Mouse (Mus musculus): ENCODE results near the gene Ski. TPM values are rescaled to one million over a fixed set of nuclear protein-coding genes. Genes with fewer than 3 reads are reported as not detected.
A peak's percentile ranks its signal among the peaks of the same experiment; 100 is the strongest.

Ski gene
- polyA plus RNA-seq, 1 experiment from 2014 or later = 34.9 TPM

DNA sequence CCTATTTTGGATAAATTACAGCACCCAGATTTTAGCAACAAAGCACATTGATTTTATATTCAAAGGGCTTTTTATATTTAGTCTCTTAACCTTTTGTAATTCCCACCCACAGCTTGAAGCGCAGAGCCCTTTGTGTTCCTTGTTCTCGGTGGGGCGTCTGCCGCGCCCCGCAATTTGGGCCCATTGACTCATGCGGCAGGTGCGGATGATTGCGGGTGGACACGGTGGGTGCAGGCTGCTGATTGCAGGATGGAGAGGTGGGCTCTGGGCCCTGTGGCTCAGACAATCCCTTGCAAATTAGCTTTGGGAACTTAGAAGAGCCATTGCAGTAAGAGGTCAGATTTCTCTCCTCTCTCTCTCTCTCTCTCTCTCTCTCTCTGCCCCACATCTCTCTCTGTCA, 104.1 kb downstream of the Ski start:
- 86% methylated on average over 10 of the region's 10 CpGs for WGBS
- H3K27me3 ChIP-seq (replicated peaks; ENCODE audit: control insufficient read depth, insufficient read depth, low read length) = no peaks in the 10 kb centered on the region

DNA sequence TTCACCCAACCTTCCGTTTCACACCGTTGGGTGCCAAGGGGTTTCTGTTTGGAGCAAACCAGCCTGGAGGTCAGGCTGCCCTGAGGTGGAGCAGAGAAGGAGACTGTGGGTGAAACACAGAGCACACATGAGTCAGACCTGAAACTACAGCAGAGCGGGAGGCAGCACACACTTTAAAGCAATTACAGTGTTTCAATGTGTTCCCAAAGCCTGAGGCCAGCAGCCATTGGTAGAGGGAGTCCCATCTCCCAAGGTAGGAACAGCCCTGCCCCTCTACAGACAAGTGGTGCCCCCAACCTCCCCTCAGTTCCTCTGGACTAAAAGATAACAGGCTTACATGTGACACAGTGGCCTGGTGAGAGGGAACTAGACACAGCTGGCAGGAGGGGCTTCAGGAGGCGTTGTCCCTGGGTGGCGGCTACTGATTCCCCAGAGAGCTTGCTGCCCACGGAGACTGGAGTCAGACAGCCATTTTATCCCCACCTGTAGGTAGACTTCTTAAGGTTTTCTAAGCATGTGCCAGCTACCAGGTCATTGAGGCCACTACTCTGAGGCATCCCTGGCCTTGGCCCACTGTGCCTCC, 104.9 kb downstream of the Ski start:
- no peak for ATAC-seq (ENCODE audit: low read depth)
- H3K4me3 ChIP-seq (ENCODE audit: low read depth, low read length) = no peak overlapping the region
- H3K36me3 ChIP-seq (ENCODE audit: control insufficient read depth, insufficient read depth, low read length) = no peaks in the 10 kb centered on the region
- no peak overlapping the region for H3K9ac ChIP-seq (ENCODE audit: low read depth, low read length)
- no peaks in the 10 kb centered on the region for H3K27me3 ChIP-seq (replicated peaks; ENCODE audit: control insufficient read depth, insufficient read depth, low read length)
- DNase-seq (ENCODE audit: low spot score) = no peak
- no peak overlapping the region for H3K27ac ChIP-seq (replicated peaks; ENCODE audit: low read depth, low read length)
- WGBS = 77% methylated on average over 6 of the region's 6 CpGs
- peaks cover 34% of the 10 kb centered on the region for H3K4me1 ChIP-seq (ENCODE audit: control insufficient read depth, insufficient read depth, low read length)
- H3K9me3 ChIP-seq (ENCODE audit: control insufficient read depth, low read length) = peaks cover 17% of the 10 kb centered on the region
- no peak overlapping the region for H3K4me2 ChIP-seq (ENCODE audit: low read depth, low read length)

More for the DNA sequence above, 104.1 kb downstream of the Ski start:
- H3K9ac ChIP-seq (ENCODE audit: low read depth, low read length) = no peak overlapping the region
- peaks cover 42% of the 10 kb centered on the region for H3K4me1 ChIP-seq (ENCODE audit: control insufficient read depth, insufficient read depth, low read length)
- no peak overlapping the region for H3K27ac ChIP-seq (replicated peaks; ENCODE audit: low read depth, low read length)
- H3K9me3 ChIP-seq (ENCODE audit: control insufficient read depth, low read length) = peaks cover 17% of the 10 kb centered on the region
- H3K4me2 ChIP-seq (ENCODE audit: low read depth, low read length) = no peak overlapping the region
- no peak for ATAC-seq (ENCODE audit: low read depth)
- H3K36me3 ChIP-seq (ENCODE audit: control insufficient read depth, insufficient read depth, low read length) = no peaks in the 10 kb centered on the region
- DNase-seq (ENCODE audit: low spot score) = no peak
- H3K4me3 ChIP-seq (ENCODE audit: low read depth, low read length) = no peak overlapping the region

DNA sequence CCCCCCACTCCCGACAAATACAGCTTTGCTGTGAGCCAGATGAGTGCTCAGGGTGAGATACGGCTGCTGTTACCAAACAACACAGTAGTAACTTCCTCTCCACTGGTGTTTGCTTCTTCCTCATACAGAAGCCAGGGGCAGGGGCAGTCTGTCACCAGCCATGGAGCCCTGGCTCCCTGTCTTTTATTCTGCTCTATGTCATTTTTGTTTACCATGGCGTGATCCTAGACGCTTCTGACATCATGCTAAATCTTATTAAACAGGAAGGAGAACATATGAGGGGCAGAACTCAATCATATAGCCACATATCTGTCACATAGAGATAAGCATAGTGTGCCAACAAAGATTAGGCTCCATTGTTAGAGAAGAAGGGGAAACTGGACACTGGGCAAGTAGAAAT, 105.8 kb downstream of the Ski start:
- 78% methylated on average over 4 of the region's 4 CpGs for WGBS
- Histone ChIP-seq H3K9ac (ENCODE audit: low read depth, low read length) (no peak overlapping the region), H3K4me1 (ENCODE audit: control insufficient read depth, insufficient read depth, low read length) (peaks cover 27% of the 10 kb centered on the region), H3K27me3 (replicated peaks; ENCODE audit: control insufficient read depth, insufficient read depth, low read length) (no peaks in the 10 kb centered on the region), H3K36me3 (ENCODE audit: control insufficient read depth, insufficient read depth, low read length) (no peaks in the 10 kb centered on the region), H3K9me3 (ENCODE audit: control insufficient read depth, low read length) (peaks cover 17% of the 10 kb centered on the region), H3K4me3 (ENCODE audit: low read depth, low read length) (no peak overlapping the region), H3K4me2 (ENCODE audit: low read depth, low read length) (no peak overlapping the region), H3K27ac (replicated peaks; ENCODE audit: low read depth, low read length) (no peak overlapping the region)
- no peak for DNase-seq (ENCODE audit: low spot score)
- no peak for ATAC-seq (ENCODE audit: low read depth)

DNA sequence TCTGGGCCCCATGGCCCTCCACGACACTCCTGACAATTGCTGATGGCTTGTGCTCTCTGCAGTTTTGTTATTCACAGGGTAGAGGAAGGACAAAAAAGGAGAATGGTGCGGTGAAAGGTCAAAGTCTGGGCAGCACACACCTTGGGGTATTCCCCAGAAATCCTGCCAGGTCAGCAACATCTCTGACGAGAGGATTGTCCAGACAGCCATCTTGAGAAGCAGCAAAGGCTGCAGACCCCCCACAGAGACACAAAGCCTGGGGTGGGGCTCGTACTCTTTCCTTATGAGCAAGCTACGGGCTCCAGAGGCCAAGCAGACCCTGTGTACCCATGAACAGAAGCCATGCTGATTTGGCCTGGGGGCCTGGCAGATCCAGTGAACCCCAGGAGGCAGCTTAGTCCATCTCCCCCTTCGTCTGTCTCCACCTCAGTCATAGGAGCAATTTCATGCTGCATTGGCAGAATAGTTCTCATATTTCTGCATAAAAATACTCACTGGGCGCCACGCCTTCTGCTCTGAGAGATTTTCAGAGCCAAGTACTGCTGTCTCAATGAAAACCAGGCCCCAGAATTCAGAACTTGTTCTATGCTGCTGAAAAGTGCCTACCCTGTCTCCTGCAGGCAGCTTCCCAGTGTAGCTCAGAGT, 108.5 kb downstream of the Ski start:
- Histone ChIP-seq H3K27ac (replicated peaks; ENCODE audit: low read depth, low read length) (peak overlapping the region; percentile 74), H3K27me3 (replicated peaks; ENCODE audit: control insufficient read depth, insufficient read depth, low read length) (no peaks in the 10 kb centered on the region), H3K9ac (ENCODE audit: low read depth, low read length) (0 out of 2 replicates have a peak overlapping the region, but pooled peaks have one; percentile 5), H3K4me1 (ENCODE audit: control insufficient read depth, insufficient read depth, low read length) (peaks cover 21% of the 10 kb centered on the region), H3K36me3 (ENCODE audit: control insufficient read depth, insufficient read depth, low read length) (no peaks in the 10 kb centered on the region), H3K9me3 (ENCODE audit: control insufficient read depth, low read length) (peaks cover 17% of the 10 kb centered on the region), H3K4me3 (ENCODE audit: low read depth, low read length) (no peak overlapping the region), H3K4me2 (ENCODE audit: low read depth, low read length) (0 out of 2 replicates have a peak overlapping the region, but pooled peaks have one; percentile 16)
- peak; percentile 58 for ATAC-seq (ENCODE audit: low read depth)
- 23% methylated on average over 8 of the region's 8 CpGs for WGBS
- peak; percentile 88 for DNase-seq (ENCODE audit: low spot score)

DNA sequence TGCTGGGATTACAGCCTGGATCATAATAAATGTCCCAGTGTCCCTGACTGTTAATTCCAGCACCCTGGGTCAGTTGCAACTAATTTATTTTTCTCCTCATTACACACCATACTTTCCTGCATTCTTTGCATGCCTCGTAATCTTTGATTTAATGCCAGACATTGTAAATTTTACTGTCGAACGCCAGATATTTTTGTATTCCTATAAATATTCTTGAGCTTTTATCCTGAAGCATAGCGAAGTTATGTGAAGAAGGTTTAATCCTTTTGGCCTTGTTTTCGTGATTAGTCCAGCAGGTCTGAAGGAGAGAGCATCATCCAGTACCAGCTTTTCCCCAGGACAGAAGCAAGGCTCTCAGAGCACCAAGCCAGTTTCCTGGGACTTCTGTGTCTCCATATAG, 112.9 kb downstream of the Ski start:
- H3K4me1 ChIP-seq (ENCODE audit: control insufficient read depth, insufficient read depth, low read length) = peaks cover 14% of the 10 kb centered on the region
- no peaks in the 10 kb centered on the region for H3K27me3 ChIP-seq (replicated peaks; ENCODE audit: control insufficient read depth, insufficient read depth, low read length)
- H3K9me3 ChIP-seq (ENCODE audit: control insufficient read depth, low read length) = no peaks in the 10 kb centered on the region
- H3K9ac ChIP-seq (ENCODE audit: low read depth, low read length) = no peak overlapping the region
- no peak for DNase-seq (ENCODE audit: low spot score)
- no peak overlapping the region for H3K27ac ChIP-seq (replicated peaks; ENCODE audit: low read depth, low read length)
- no peak overlapping the region for H3K4me3 ChIP-seq (ENCODE audit: low read depth, low read length)
- H3K36me3 ChIP-seq (ENCODE audit: control insufficient read depth, insufficient read depth, low read length) = no peaks in the 10 kb centered on the region
- ATAC-seq (ENCODE audit: low read depth) = no peak
- 62% methylated on average over 5 of the region's 5 CpGs for WGBS
- no peak overlapping the region for H3K4me2 ChIP-seq (ENCODE audit: low read depth, low read length)

DNA sequence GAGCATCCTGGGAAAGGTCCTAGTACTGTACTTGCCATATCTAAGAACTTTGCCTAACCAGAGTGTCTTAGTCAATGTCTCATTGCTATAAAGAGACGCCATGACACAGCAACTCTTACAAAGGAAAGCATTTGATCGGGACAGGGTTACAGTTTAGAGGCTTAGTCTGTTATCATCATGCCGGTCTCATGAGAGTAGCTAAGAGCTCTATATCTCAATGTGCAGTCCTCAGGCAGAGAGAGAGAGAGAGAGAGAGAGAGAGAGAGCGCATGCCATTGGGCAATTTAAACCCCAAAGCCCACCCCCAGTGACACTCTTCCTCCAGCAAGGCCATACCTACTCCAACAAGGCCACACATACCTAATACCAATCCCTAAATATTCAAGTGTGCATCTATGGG, 114.5 kb downstream of the Ski start:
- H3K27ac ChIP-seq (replicated peaks; ENCODE audit: low read depth, low read length) = no peak overlapping the region
- 92% methylated on average over 4 of the region's 4 CpGs for WGBS
- H3K9me3 ChIP-seq (ENCODE audit: control insufficient read depth, low read length) = no peaks in the 10 kb centered on the region
- no peak overlapping the region for H3K4me3 ChIP-seq (ENCODE audit: low read depth, low read length)
- no peak overlapping the region for H3K9ac ChIP-seq (ENCODE audit: low read depth, low read length)
- no peaks in the 10 kb centered on the region for H3K36me3 ChIP-seq (ENCODE audit: control insufficient read depth, insufficient read depth, low read length)
- DNase-seq (ENCODE audit: low spot score) (no peak), ATAC-seq (ENCODE audit: low read depth) (no peak)
- H3K4me1 ChIP-seq (ENCODE audit: control insufficient read depth, insufficient read depth, low read length) = 0 out of 2 replicates have a peak, but pooled peaks cover 3% of the 10 kb centered on the region
- no peaks in the 10 kb centered on the region for H3K27me3 ChIP-seq (replicated peaks; ENCODE audit: control insufficient read depth, insufficient read depth, low read length)
- H3K4me2 ChIP-seq (ENCODE audit: low read depth, low read length) = no peak overlapping the region

Other genes starting within 250 kb of the Ski start
- gene Plch2, start 165.8 kb downstream of the Ski start, polyA plus RNA-seq (2014; fragmentation: Nextera tagmentation; extraction: Ambion mirVana) = 9.8 and 11.2 TPM in 2 replicates
- 5.8 and 7.3 TPM in 2 replicates for gene Pex10, start 155.6 kb downstream of the Ski start, polyA plus RNA-seq (2014; fragmentation: Nextera tagmentation; extraction: Ambion mirVana)
- 180 and 187 TPM in 2 replicates for gene Rer1, start 136.2 kb downstream of the Ski start, polyA plus RNA-seq (2014; fragmentation: Nextera tagmentation; extraction: Ambion mirVana)
- 3.9 and 4.7 TPM in 2 replicates for gene Morn1, start 136.0 kb downstream of the Ski start, polyA plus RNA-seq (2014; fragmentation: Nextera tagmentation; extraction: Ambion mirVana)
- gene Faap20, start 27.2 kb upstream of the Ski start, polyA plus RNA-seq (2014; fragmentation: Nextera tagmentation; extraction: Ambion mirVana) = 66.1 and 68.5 TPM in 2 replicates
- gene Prkcz, start 138.8 kb upstream of the Ski start, polyA plus RNA-seq (2014; fragmentation: Nextera tagmentation; extraction: Ambion mirVana) = 9.8 and 10.2 TPM in 2 replicates
- gene Gabrd, start 175.5 kb upstream of the Ski start, polyA plus RNA-seq (2014; fragmentation: Nextera tagmentation; extraction: Ambion mirVana) = not detected in 2 replicates
- gene Cfap74, start 186.6 kb upstream of the Ski start, polyA plus RNA-seq (2014; fragmentation: Nextera tagmentation; extraction: Ambion mirVana) = 4.4 and 4.5 TPM in 2 replicates
- 0.54 and 1.3 TPM in 2 replicates for gene Tmem52, start 246.5 kb upstream of the Ski start, polyA plus RNA-seq (2014; fragmentation: Nextera tagmentation; extraction: Ambion mirVana)